Comparison of ENCODE assay signal across 8 mouse cellular contexts in genomic region chr5:137778635-137779034, GRCm38 (mm10). TPM values are rescaled to one million over a fixed set of nuclear protein-coding genes. Genes with fewer than 3 reads are reported as not detected.
DNase-seq lines count a peak whose midpoint lies in the region; ATAC-seq and TF ChIP-seq lines count a peak whose summit lies in the region.

TSS of gene Ppp1r35 (plus strand) at chr5:137778849.

- H3K27ac ChIP-seq in gastrocnemius, adult 2 months: peak within 1 kb of the TSS; percentile 96
- peak within 1 kb of the TSS; percentile 93 for H3K27ac ChIP-seq in hindbrain, postnatal 0 days
- H3K27ac ChIP-seq in left cerebral cortex, adult 2 months: peak within 1 kb of the TSS; percentile 92

- H3K4me2 ChIP-seq in hindbrain, postnatal 0 days (ENCODE audit: low read depth, low read length): peak within 1 kb of the TSS; percentile 85

- intact Hi-C loops in gastrocnemius, adult 2 months (cut with DNase I): loop anchor here (2.0 kb wide), 1 partner anchor 246 kb away; the partner anchor contains the start of genes Epo and Gnb2
- intact Hi-C loops in left cerebral cortex, adult 2 months (cut with DNase I): loop anchor here (5.0 kb wide), 1 partner anchor 441 kb away; no protein-coding TSS in a partner anchor

- WGBS in hindbrain, postnatal 0 days: under 1% methylated on average over 31 of the region's 31 CpGs

- H3K4me1 ChIP-seq in hindbrain, postnatal 0 days (ENCODE audit: insufficient read depth, low read length): peaks cover 8% of the 10 kb centered on the region

- peak; percentile 99 for DNase-seq in ZHBTc4 (ENCODE audit: low read depth, low spot score)
- peak; percentile 97 for DNase-seq in gastrocnemius, adult 2 months
- peak; percentile 99 for DNase-seq in hindbrain, postnatal 0 days (ENCODE audit: low spot score)
- peak; percentile 97 for DNase-seq in left cerebral cortex, adult 2 months (ENCODE audit: extremely low spot score in 1 of 2, low spot score in 2 of 2)
- peak; percentile 97 for DNase-seq in right cerebral cortex, adult 2 months (ENCODE audit: low spot score in 2 of 2)
- peak; percentile 96 for DNase-seq in urinary bladder, postnatal 14 days (ENCODE audit: low spot score)

- TF ChIP-seq CTCF in gastrocnemius, adult 2 months (IDR thresholded peaks at IDR 0.05): no peak
- TF ChIP-seq CTCF in hindbrain, postnatal 0 days (IDR thresholded peaks at IDR 0.05; ENCODE audit: low read depth): no peak
- TF ChIP-seq CTCF in left cerebral cortex, adult 2 months (IDR thresholded peaks at IDR 0.05): no peak

- peak; percentile 88 for ATAC-seq in common myeloid progenitor, adult 5-6 weeks (replicated peaks; ENCODE audit: low read depth, poor library complexity, severe bottlenecking)
- ATAC-seq in hindbrain, postnatal 0 days: peak; percentile 96
- ATAC-seq in megakaryocyte, adult 5-6 weeks (ENCODE audit: poor library complexity, severe bottlenecking): peak; percentile 97

- peaks cover 23% of the 10 kb centered on the region; the same call in 1 of the 2 replicates for H3K36me3 ChIP-seq in hindbrain, postnatal 0 days (ENCODE audit: insufficient read depth, low read length)

- H3K9ac ChIP-seq in hindbrain, postnatal 0 days (replicated peaks; ENCODE audit: low read length): peak within 1 kb of the TSS; percentile 96

- no peaks in the 10 kb centered on the region for H3K9me3 ChIP-seq in hindbrain, postnatal 0 days (ENCODE audit: low read length)

- H3K27me3 ChIP-seq in hindbrain, postnatal 0 days (ENCODE audit: insufficient read depth, low read length): no peaks in the 10 kb centered on the region

- H3K4me3 ChIP-seq in gastrocnemius, adult 2 months: peak within 1 kb of the TSS; percentile 97
- H3K4me3 ChIP-seq in hindbrain, postnatal 0 days (ENCODE audit: low read length): peak within 1 kb of the TSS; percentile 98
- peak within 1 kb of the TSS; percentile 84 for H3K4me3 ChIP-seq in left cerebral cortex, adult 2 months

RNA-seq across cellular contexts. Expression of gene Ppp1r35, which starts in this region (rescaled TPM):
- total RNA-seq in common myeloid progenitor, adult 5-6 weeks (2017): 13.0 and 21.9 TPM in 2 replicates
- total RNA-seq in gastrocnemius, adult 2 months (2021): 1 to 10 TPM; 5.4 to 6.9 TPM
- 52.8 and 67.0 TPM in 2 replicates for total RNA-seq in hindbrain, postnatal 0 days (2014; rRNA removed)
- 35.5 and 37.1 TPM in 2 replicates for polyA plus RNA-seq in hindbrain, postnatal 0 days (2015; fragmentation: Nextera tagmentation; extraction: Ambion mirVana)
- 10 to 100 TPM; 22.8 to 25.6 TPM for total RNA-seq in left cerebral cortex, adult 2 months (2021)
- 48.6 and 55.3 TPM in 2 replicates for total RNA-seq in megakaryocyte, adult 5-6 weeks (2015)
- 34.1 and 40.1 TPM in 2 replicates for total RNA-seq in megakaryocyte, adult 5-6 weeks (2017)

Comparison
In these comparisons a context has a peak if more than half of its experiments do, and no peak if none do; other contexts are left out.
1. Peak in every context shown above with its lines: DNase-seq, ATAC-seq, H3K4me3 ChIP-seq and H3K27ac ChIP-seq.